Mouse (Mus musculus) testis, adult 2 months (tissue): Measurements from ENCODE around the gene Psmd1.
A peak's percentile ranks its signal among the peaks of the same experiment; 100 is the strongest.

Experiments used
- CTCF ChIP-seq: fragments of 200-500 bp; IDR thresholded peaks from 2 replicates; pipeline ENCODE4 v1.5.1; 2012; ENCODE audit warnings: low read depth, mild to moderate bottlenecking, inconsistent platforms, low read length, moderate library complexity; ENCODE audit not compliant: control insufficient read depth, insufficient read depth, insufficient replicate concordance
- POLR2A ChIP-seq: fragments of 200-500 bp; IDR thresholded peaks from 2 replicates; pipeline ENCODE4 v1.6.1; 2012; ENCODE audit warnings: low read depth, mild to moderate bottlenecking, inconsistent platforms, low read length, moderate library complexity; ENCODE audit not compliant: control insufficient read depth

DNA sequence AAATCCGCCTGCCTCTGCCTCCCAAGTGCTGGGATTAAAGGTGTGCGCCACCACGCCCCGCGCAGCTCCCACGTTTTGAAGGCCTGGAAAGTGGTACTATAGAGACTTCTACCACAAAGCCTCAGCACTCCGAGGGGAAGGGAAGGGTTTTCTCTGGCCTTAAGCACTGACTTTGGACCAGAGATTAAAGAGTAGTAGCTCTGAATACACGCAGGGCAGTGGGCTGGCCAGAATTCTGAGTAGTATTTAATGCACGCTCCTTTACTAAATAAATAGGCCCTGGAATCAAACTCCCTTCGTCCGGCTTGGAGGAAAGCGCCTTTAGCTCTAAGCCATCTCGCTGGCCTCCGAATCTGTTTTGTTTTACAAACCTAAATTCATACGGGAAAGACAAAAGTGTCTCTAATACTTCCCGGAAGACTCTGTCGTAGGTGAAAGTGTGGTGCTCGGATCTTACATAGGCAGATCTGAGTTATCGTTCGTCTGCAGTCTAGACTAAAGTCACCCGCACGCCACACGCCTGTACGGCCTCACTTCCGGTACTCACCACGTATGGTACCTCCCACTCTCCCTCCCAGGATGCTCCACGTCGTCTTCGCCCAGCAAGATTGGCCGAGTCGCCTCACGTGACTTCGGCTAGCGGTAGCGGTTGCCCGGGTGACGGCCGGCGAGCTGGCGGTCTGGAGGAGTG, 90.1 kb downstream of the Psmd1 start, which contains the start of gene Armc9:
- TF ChIP-seq CTCF, result no peak
- peak; percentile 98; the same call in 1 of the 2 replicates for TF ChIP-seq POLR2A
